Mouse (Mus musculus): Measurements from ENCODE around the gene Col3a1.

DNA sequence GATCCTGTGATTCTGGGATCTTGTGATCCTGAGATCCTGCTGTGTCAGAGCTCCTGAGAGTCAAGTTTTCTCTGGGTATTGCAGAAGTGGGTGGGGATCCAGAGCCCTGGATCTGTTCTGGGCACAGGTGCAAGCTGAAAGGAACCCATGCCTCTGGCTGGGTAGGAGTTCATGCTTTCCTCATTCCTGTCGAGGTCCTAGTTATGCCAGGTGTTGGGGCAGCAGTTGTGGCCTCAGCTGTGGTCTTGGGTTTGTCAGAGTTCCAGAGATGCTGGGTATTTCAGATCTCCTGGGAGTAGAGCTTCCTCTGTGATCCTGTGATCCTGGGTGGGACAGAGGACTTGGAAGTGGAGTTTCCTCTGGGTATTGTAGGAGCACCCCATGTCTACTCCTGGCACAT lies 54.1 kb downstream of the Col3a1 start:
- TF ChIP-seq CTCF (IDR thresholded peaks at IDR 0.05; ENCODE audit: extremely low read depth, insufficient read depth, insufficient read length, insufficient replicate concordance), result no peak
- no peak for TF ChIP-seq POLR2A (IDR thresholded peaks at IDR 0.05; ENCODE audit: low read depth, low read length)
